10 mouse cellular contexts compared by ENCODE assay signal in the genomic region with DNA sequence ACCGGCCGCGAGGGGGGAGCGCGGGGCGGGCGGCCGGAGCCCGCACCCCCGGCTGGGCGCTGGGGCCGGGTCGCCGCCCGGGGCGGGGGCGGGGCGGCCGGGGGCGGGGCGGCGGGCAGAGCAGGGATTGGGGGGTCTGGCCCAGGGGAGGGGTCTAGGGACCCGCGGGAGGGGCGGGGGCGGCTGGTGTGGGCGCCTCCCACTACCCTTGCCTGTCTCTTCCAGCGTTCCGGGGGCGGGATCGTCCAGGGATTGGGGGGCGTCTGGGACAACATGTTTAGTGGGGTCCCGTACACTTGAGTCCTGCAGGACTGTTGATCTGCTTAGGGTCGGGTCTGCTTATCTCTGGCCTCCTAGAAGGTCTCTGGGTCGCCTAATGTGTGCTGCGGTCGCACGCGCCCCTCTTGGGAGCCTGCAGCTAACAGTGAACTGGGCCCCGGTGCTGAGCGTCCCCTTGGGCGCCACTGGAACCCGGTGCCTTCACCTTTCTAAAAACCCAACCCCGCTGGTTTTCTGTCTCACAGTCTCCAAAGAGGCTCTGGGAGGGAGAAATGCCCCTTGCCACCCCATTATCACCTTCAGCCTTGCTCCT. TPM values are rescaled to one million over a fixed set of nuclear protein-coding genes. Genes with fewer than 3 reads are reported as not detected.
A peak's percentile ranks its signal among the peaks of the same experiment; 100 is the strongest.
DNase-seq lines count a peak whose midpoint lies in the region; ATAC-seq and TF ChIP-seq lines count a peak whose summit lies in the region.
"Had no signal": no experiment of that assay in that cellular context is flagged by ENCODE, and none has a peak within 500 bp of the region (broad histone marks: within the 10 kb centered on the region; RNA-seq: fewer than 3 reads in every experiment).

No protein-coding gene starts in this region.

- ATAC-seq in hindbrain, embryonic 13.5 days (ENCODE audit: low FRiP score), result no peak

- WGBS in hindbrain, embryonic 13.5 days, result 5% methylated on average over 26 of the region's 44 CpGs
- 1% methylated on average over 22 of the region's 44 CpGs for WGBS in midbrain, embryonic 10.5 days

- peak overlapping the region; percentile 59 for H3K4me2 ChIP-seq in hindbrain, embryonic 13.5 days

- H3K4me1 ChIP-seq in ES-Bruce4 (ENCODE audit: control insufficient read depth, insufficient read depth, low read length), result peaks cover 2% of the 10 kb centered on the region
- peaks cover 35% of the 10 kb centered on the region for H3K4me1 ChIP-seq in hindbrain, embryonic 13.5 days (replicated peaks)
- peaks cover 65% of the 10 kb centered on the region for H3K4me1 ChIP-seq in midbrain, embryonic 10.5 days

- no peak for DNase-seq in gastrocnemius, adult 2 months
- no peak for DNase-seq in gastrocnemius, postnatal 36 days
- no peak for DNase-seq in midbrain, embryonic 10.5 days (ENCODE audit: low spot score)
- no peak for DNase-seq in adrenal gland, postnatal 14 days
- DNase-seq in spleen, postnatal 10 days (ENCODE audit: low spot score in 2 of 2), result no peak
- DNase-seq in layer of hippocampus, postnatal 14 days (ENCODE audit: low spot score in 2 of 2), result no peak

- H3K9me3 ChIP-seq in ES-Bruce4 (replicated peaks; ENCODE audit: control insufficient read depth, insufficient read depth, low read length, poor library complexity, severe bottlenecking), result no peaks in the 10 kb centered on the region
- no peaks in the 10 kb centered on the region for H3K9me3 ChIP-seq in hindbrain, embryonic 13.5 days
- H3K9me3 ChIP-seq in midbrain, embryonic 10.5 days (replicated peaks), result no peaks in the 10 kb centered on the region

- no peak overlapping the region for H3K27ac ChIP-seq in gastrocnemius, adult 2 months
- H3K27ac ChIP-seq in ES-Bruce4 (ENCODE audit: insufficient read depth, low read length), result no peak overlapping the region
- H3K27ac ChIP-seq in hindbrain, embryonic 13.5 days, result no peak overlapping the region
- no peak overlapping the region for H3K27ac ChIP-seq in midbrain, embryonic 10.5 days (replicated peaks)

- no peak for TF ChIP-seq CTCF in gastrocnemius, adult 2 months (IDR thresholded peaks at IDR 0.05)
- no peak for TF ChIP-seq CTCF in ES-Bruce4 (IDR thresholded peaks at IDR 0.05; ENCODE audit: low read depth, low read length)

- no peaks in the 10 kb centered on the region for H3K36me3 ChIP-seq in ES-Bruce4 (ENCODE audit: control insufficient read depth, insufficient read depth, low read length, poor library complexity, severe bottlenecking)
- H3K36me3 ChIP-seq in hindbrain, embryonic 13.5 days, result no peaks in the 10 kb centered on the region
- no peaks in the 10 kb centered on the region for H3K36me3 ChIP-seq in midbrain, embryonic 10.5 days

- peak overlapping the region; percentile 67 for H3K9ac ChIP-seq in ES-Bruce4 (ENCODE audit: low read depth, poor library complexity, severe bottlenecking)
- H3K9ac ChIP-seq in hindbrain, embryonic 13.5 days, result 0 out of 2 replicates have a peak overlapping the region, but pooled peaks have one; percentile 46

- intact Hi-C loops in gastrocnemius, adult 2 months (cut with DNase I), result no loop called here
- intact Hi-C loops in gastrocnemius, postnatal 36 days (cut with DNase I), result loop anchor here (5.0 kb wide), 1 partner anchor 46 kb away; no protein-coding TSS in a partner anchor

- H3K4me3 ChIP-seq in gastrocnemius, adult 2 months, result peak overlapping the region; percentile 71
- peak overlapping the region; percentile 54 for H3K4me3 ChIP-seq in ES-Bruce4 (ENCODE audit: low read depth, low read length)
- H3K4me3 ChIP-seq in hindbrain, embryonic 13.5 days, result peak overlapping the region; percentile 35
- H3K4me3 ChIP-seq in midbrain, embryonic 10.5 days, result peak overlapping the region; percentile 58

- TF ChIP-seq POLR2A in ES-Bruce4 (IDR thresholded peaks at IDR 0.05; ENCODE audit: insufficient read depth, low read length), result no peak

- TF ChIP-seq EP300 in ES-Bruce4 (IDR thresholded peaks at IDR 0.05; ENCODE audit: insufficient read depth, low read depth, low read length), result no peak

- peaks cover 35% of the 10 kb centered on the region for H3K27me3 ChIP-seq in ES-Bruce4 (ENCODE audit: control insufficient read depth, insufficient read depth, low read length, poor library complexity, severe bottlenecking)
- peaks cover 95% of the 10 kb centered on the region for H3K27me3 ChIP-seq in hindbrain, embryonic 13.5 days
- peaks cover 96% of the 10 kb centered on the region for H3K27me3 ChIP-seq in midbrain, embryonic 10.5 days (ENCODE audit: low read depth, poor library complexity, severe bottlenecking)

RNA-seq across cellular contexts. Expression of gene Fgf8, which starts 0.4 kb away (rescaled TPM):
- not detected for total RNA-seq in gastrocnemius, adult 2 months (2021)
- total RNA-seq in gastrocnemius, postnatal 36 days (2021), result not detected
- polyA plus RNA-seq in ES-Bruce4 (2011; ENCODE audit: insufficient read depth, insufficient read length, low read depth, missing spikeins), result 22.6 and 25.9 TPM in 2 replicates
- 0.44 and 0.95 TPM in 2 replicates for polyA plus RNA-seq in hindbrain, embryonic 13.5 days (2015; fragmentation: Nextera tagmentation; extraction: Ambion mirVana)
- 25.5 and 28.8 TPM in 2 replicates for polyA plus RNA-seq in midbrain, embryonic 10.5 days (2016; fragmentation: Nextera tagmentation; extraction: Ambion mirVana)
- total RNA-seq in adrenal gland, postnatal 14 days (2021), result not detected in 2 replicates
- total RNA-seq in layer of hippocampus, postnatal 14 days (2021), result not detected
- total RNA-seq: megakaryocyte progenitor cell, adult 5-6 weeks had no signal
- polyA plus RNA-seq: cortical plate, adult 2 months had no signal

RNA-seq across cellular contexts. Expression of gene Npm3, which starts 6.3 kb away (rescaled TPM):
- 10 to 100 TPM; 11.0 to 13.3 TPM for total RNA-seq in gastrocnemius, adult 2 months (2021)
- total RNA-seq in gastrocnemius, postnatal 36 days (2021), result 10 to 100 TPM; 10.6 to 12.0 TPM
- polyA plus RNA-seq in ES-Bruce4 (2011; ENCODE audit: insufficient read depth, insufficient read length, low read depth, missing spikeins), result 188 and 196 TPM in 2 replicates
- 5.3 and 6.5 TPM in 2 replicates for polyA plus RNA-seq in hindbrain, embryonic 13.5 days (2015; fragmentation: Nextera tagmentation; extraction: Ambion mirVana)
- polyA plus RNA-seq in midbrain, embryonic 10.5 days (2016; fragmentation: Nextera tagmentation; extraction: Ambion mirVana), result 7.5 and 9.4 TPM in 2 replicates
- total RNA-seq in adrenal gland, postnatal 14 days (2021), result 27.1 and 33.6 TPM in 2 replicates
- total RNA-seq in layer of hippocampus, postnatal 14 days (2021), result 10 to 100 TPM; 11.9 to 12.9 TPM

RNA-seq across cellular contexts. Expression of gene Mgea5, which starts 40.6 kb away (rescaled TPM):
- 10 to 100 TPM; 35.2 to 41.8 TPM for total RNA-seq in gastrocnemius, adult 2 months (2021)
- total RNA-seq in gastrocnemius, postnatal 36 days (2021), result 10 to 100 TPM; 26.2 to 31.1 TPM
- 177 and 181 TPM in 2 replicates for polyA plus RNA-seq in ES-Bruce4 (2011; ENCODE audit: insufficient read depth, insufficient read length, low read depth, missing spikeins)
- 86.8 and 88.0 TPM in 2 replicates for polyA plus RNA-seq in hindbrain, embryonic 13.5 days (2015; fragmentation: Nextera tagmentation; extraction: Ambion mirVana)
- polyA plus RNA-seq in midbrain, embryonic 10.5 days (2016; fragmentation: Nextera tagmentation; extraction: Ambion mirVana), result 60.8 and 67.5 TPM in 2 replicates
- total RNA-seq in adrenal gland, postnatal 14 days (2021), result 71.8 and 76.5 TPM in 2 replicates
- 100 to 1,000 TPM; 133 to 136 TPM for total RNA-seq in layer of hippocampus, postnatal 14 days (2021)
